Mouse (Mus musculus): ENCODE data around the gene Trmt44. TPM values are rescaled to one million over a fixed set of nuclear protein-coding genes. Genes with fewer than 3 reads are reported as not detected.
"Not testable (repeated sequence)": the region's sequence is repeated elsewhere in the genome, so short reads cannot be mapped to it uniquely, and the experiment has no call there.

Trmt44 gene
- polyA plus RNA-seq, 1 experiment from 2014 or later = 8.7 TPM

- no peaks in the 10 kb centered on the region for H3K9me3 ChIP-seq (replicated peaks)
- H3K27me3 ChIP-seq (ENCODE audit: low read depth, poor library complexity, severe bottlenecking) = no peaks in the 10 kb centered on the region
- DNase-seq (ENCODE audit: low spot score) = no peak
- H3K36me3 ChIP-seq = peaks cover 32% of the 10 kb centered on the region
- peaks cover 26% of the 10 kb centered on the region for H3K4me1 ChIP-seq
- no peak overlapping the region for H3K4me3 ChIP-seq
- 84% methylated on average over 7 of the region's 7 CpGs for WGBS
- H3K27ac ChIP-seq (replicated peaks) = no peak overlapping the region
These were observed 30.5 kb upstream of the Trmt44 start for GRCm38 (mm10) chr5:35605355-35605754.

DNA sequence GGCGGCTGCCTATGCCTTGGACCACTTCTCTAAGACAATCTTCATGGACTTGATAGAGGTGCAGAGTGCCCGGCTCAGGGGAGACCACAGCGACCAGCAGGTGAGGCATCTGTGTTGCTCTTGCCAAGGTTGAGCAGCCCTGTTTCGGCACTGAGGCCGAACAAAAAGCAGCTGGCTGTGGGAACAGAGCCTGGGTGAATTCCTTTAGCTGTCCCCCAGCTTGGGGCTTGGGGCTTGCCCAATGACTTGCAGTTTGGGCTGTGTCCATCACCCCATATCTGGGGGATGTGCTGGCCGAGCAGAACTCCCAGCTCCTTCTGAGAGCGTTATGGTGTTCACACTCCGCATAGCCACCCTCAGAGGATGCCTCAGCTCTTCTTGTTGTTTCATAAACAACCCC, 26.7 kb upstream of the Trmt44 start:
- WGBS = 93% methylated on average over 8 of the region's 8 CpGs
- no peaks in the 10 kb centered on the region for H3K27me3 ChIP-seq (ENCODE audit: low read depth, poor library complexity, severe bottlenecking)
- H3K27ac ChIP-seq (replicated peaks) = no peak overlapping the region
- H3K36me3 ChIP-seq = peaks cover 58% of the 10 kb centered on the region
- no peak overlapping the region for H3K4me3 ChIP-seq
- no peaks in the 10 kb centered on the region for H3K4me1 ChIP-seq
- H3K9me3 ChIP-seq (replicated peaks) = no peaks in the 10 kb centered on the region
- DNase-seq (ENCODE audit: low spot score) = no peak

GRCm38 (mm10) chr5:35600233-35600632, 25.4 kb upstream of the Trmt44 start:
- Histone ChIP-seq H3K9me3 (replicated peaks) (no peaks in the 10 kb centered on the region), H3K4me1 (no peaks in the 10 kb centered on the region), H3K27ac (replicated peaks) (no peak overlapping the region), H3K27me3 (ENCODE audit: low read depth, poor library complexity, severe bottlenecking) (no peaks in the 10 kb centered on the region), H3K36me3 (peaks cover 58% of the 10 kb centered on the region), H3K4me3 (no peak overlapping the region)
- no peak for DNase-seq (ENCODE audit: low spot score)
- WGBS = 82% methylated on average over 11 of the region's 11 CpGs

DNA sequence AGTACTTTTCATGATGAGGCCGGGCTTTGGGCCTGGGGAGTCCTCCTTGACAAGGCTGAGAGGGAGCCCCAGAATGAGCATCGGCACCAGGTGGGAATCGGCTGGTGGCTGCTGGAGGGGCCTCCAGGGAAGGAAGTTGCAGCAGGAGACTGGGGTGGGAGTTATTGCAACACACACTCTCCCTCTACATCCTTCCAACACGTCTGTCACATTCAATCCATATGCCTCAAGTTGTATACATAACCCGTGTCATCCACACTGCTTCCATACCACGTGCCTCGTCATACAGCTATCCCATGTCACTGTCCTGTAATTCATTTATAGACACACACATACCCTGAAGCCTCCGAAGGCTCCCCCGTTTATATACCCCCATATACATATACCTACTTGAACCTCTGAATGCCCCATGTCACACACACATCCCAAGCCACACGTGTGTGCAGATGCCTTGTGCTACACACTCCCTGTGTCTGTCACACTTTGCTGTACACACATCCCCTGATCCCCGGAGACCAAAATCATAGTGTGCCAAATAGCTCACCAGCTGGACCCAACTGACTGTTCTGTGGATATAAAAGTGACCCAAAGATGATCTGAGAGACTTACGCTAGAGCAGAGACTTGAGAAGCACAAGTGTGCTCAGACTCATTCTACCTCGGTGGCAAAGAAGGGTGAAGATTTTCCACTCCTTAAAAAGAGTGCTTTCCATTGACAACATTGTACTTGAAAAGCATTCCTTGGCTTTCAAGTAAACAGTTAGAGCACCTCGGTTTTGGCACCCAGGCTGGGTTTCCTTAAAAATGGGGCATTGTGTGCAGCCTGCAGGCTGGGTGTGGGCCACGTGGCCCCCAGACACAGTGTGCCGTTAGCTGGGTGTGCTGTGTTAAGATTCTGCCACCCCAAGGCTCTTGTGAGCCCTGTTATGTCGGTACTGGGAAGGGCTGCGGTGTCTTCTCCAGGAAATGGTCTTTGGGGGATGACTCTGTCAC, 21.6 kb upstream of the Trmt44 start:
- H3K4me1 ChIP-seq = no peaks in the 10 kb centered on the region
- H3K36me3 ChIP-seq = peaks cover 60% of the 10 kb centered on the region
- H3K9me3 ChIP-seq (replicated peaks) = no peaks in the 10 kb centered on the region
- no peaks in the 10 kb centered on the region for H3K27me3 ChIP-seq (ENCODE audit: low read depth, poor library complexity, severe bottlenecking)
- no peak overlapping the region for H3K4me3 ChIP-seq
- no peak for DNase-seq (ENCODE audit: low spot score)
- H3K27ac ChIP-seq (replicated peaks) = no peak overlapping the region
- 87% methylated on average over 18 of the region's 18 CpGs for WGBS

GRCm38 (mm10) chr5:35595706-35596105, 20.8 kb upstream of the Trmt44 start:
- 24% methylated on average over 4 of the region's 4 CpGs for WGBS
- H3K4me1 ChIP-seq = no peaks in the 10 kb centered on the region
- no peaks in the 10 kb centered on the region for H3K27me3 ChIP-seq (ENCODE audit: low read depth, poor library complexity, severe bottlenecking)
- no peak overlapping the region for H3K4me3 ChIP-seq
- peaks cover 62% of the 10 kb centered on the region for H3K36me3 ChIP-seq
- peak; percentile 81 for DNase-seq (ENCODE audit: low spot score)
- no peaks in the 10 kb centered on the region for H3K9me3 ChIP-seq (replicated peaks)
- H3K27ac ChIP-seq (replicated peaks) = no peak overlapping the region

DNA sequence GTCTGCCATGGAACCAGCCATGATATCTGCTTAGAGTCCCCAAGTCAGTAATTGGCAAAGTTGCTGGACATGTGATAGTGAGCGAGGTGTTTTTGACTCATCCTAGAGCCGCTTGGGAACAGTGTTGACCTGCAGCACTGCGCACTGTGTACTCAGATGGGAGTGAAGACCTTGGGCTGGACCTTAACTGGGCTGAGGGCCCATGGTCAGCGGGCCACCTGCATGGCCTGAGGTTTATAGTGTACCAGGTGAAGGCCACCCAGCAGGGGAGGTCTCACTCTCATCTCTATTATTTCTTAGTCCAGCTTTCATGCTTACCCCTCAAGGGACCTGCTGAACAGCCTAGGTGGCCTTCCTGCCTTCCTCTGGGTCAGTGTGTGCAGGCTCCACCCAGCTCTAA, 19.9 kb upstream of the Trmt44 start:
- no peaks in the 10 kb centered on the region for H3K4me1 ChIP-seq
- H3K9me3 ChIP-seq (replicated peaks) = no peaks in the 10 kb centered on the region
- no peak for DNase-seq (ENCODE audit: low spot score)
- no peak overlapping the region for H3K27ac ChIP-seq (replicated peaks)
- peaks cover 62% of the 10 kb centered on the region for H3K36me3 ChIP-seq
- no peaks in the 10 kb centered on the region for H3K27me3 ChIP-seq (ENCODE audit: low read depth, poor library complexity, severe bottlenecking)
- WGBS = 92% methylated on average over 4 of the region's 4 CpGs
- no peak overlapping the region for H3K4me3 ChIP-seq

- H3K4me1 ChIP-seq = no peaks in the 10 kb centered on the region
- no peaks in the 10 kb centered on the region for H3K27me3 ChIP-seq (ENCODE audit: low read depth, poor library complexity, severe bottlenecking)
- H3K27ac ChIP-seq (replicated peaks) = no peak overlapping the region
- H3K9me3 ChIP-seq (replicated peaks) = no peaks in the 10 kb centered on the region
- no peak overlapping the region for H3K4me3 ChIP-seq
- WGBS = 88% methylated on average over 6 of the region's 6 CpGs
- DNase-seq (ENCODE audit: low spot score) = no peak
- peaks cover 62% of the 10 kb centered on the region for H3K36me3 ChIP-seq
These were observed 18.4 kb upstream of the Trmt44 start for GRCm38 (mm10) chr5:35593272-35593671.

GRCm38 (mm10) chr5:35592824-35593223, 18.0 kb upstream of the Trmt44 start:
- WGBS = 73% methylated on average over 4 of the region's 4 CpGs
- no peak for DNase-seq (ENCODE audit: low spot score)
- peaks cover 60% of the 10 kb centered on the region for H3K36me3 ChIP-seq
- H3K4me3 ChIP-seq = no peak overlapping the region
- H3K27ac ChIP-seq (replicated peaks) = no peak overlapping the region
- no peaks in the 10 kb centered on the region for H3K27me3 ChIP-seq (ENCODE audit: low read depth, poor library complexity, severe bottlenecking)
- no peaks in the 10 kb centered on the region for H3K9me3 ChIP-seq (replicated peaks)
- no peaks in the 10 kb centered on the region for H3K4me1 ChIP-seq

GRCm38 (mm10) chr5:35592081-35592736, 17.3 kb upstream of the Trmt44 start:
- H3K4me3 ChIP-seq = no peak overlapping the region
- no peaks in the 10 kb centered on the region for H3K4me1 ChIP-seq
- H3K27me3 ChIP-seq (ENCODE audit: low read depth, poor library complexity, severe bottlenecking) = no peaks in the 10 kb centered on the region
- H3K9me3 ChIP-seq (replicated peaks) = no peaks in the 10 kb centered on the region
- H3K27ac ChIP-seq (replicated peaks) = no peak overlapping the region
- peaks cover 58% of the 10 kb centered on the region for H3K36me3 ChIP-seq
- no peak for DNase-seq (ENCODE audit: low spot score)
- WGBS = 81% methylated on average over 21 of the region's 21 CpGs

GRCm38 (mm10) chr5:35591497-35591896, 16.6 kb upstream of the Trmt44 start:
- Histone ChIP-seq H3K9me3 (replicated peaks) (no peaks in the 10 kb centered on the region), H3K4me1 (no peaks in the 10 kb centered on the region), H3K27me3 (ENCODE audit: low read depth, poor library complexity, severe bottlenecking) (no peaks in the 10 kb centered on the region), H3K4me3 (no peak overlapping the region), H3K27ac (replicated peaks) (no peak overlapping the region), H3K36me3 (peaks cover 58% of the 10 kb centered on the region)
- no peak for DNase-seq (ENCODE audit: low spot score)
- WGBS = 89% methylated on average over 4 of the region's 4 CpGs

- not testable (repeated sequence) for H3K9me3 ChIP-seq (replicated peaks); H3K4me3 ChIP-seq; H3K27me3 ChIP-seq (ENCODE audit: low read depth, poor library complexity, severe bottlenecking); H3K27ac ChIP-seq (replicated peaks); DNase-seq (ENCODE audit: low spot score)
- WGBS = 91% methylated on average over 2 of the region's 2 CpGs
- peaks cover 14% of the 10 kb centered on the region for H3K4me1 ChIP-seq
- H3K36me3 ChIP-seq = peaks cover 12% of the 10 kb centered on the region
These were observed 9.4 kb upstream of the Trmt44 start for GRCm38 (mm10) chr5:35584259-35584658.

- Histone ChIP-seq H3K36me3 (peaks cover 3% of the 10 kb centered on the region), H3K4me1 (peaks cover 14% of the 10 kb centered on the region), H3K9me3 (replicated peaks) (no peaks in the 10 kb centered on the region), H3K4me3 (peak overlapping the region; percentile 66), H3K27ac (replicated peaks) (peak overlapping the region; percentile 69), H3K27me3 (ENCODE audit: low read depth, poor library complexity, severe bottlenecking) (no peaks in the 10 kb centered on the region)
- 8% methylated on average over 17 of the region's 17 CpGs for WGBS
- no peak for DNase-seq (ENCODE audit: low spot score)
These were observed 8.4 kb upstream of the Trmt44 start for GRCm38 (mm10) chr5:35583221-35583783.
